Mouse (Mus musculus) layer of hippocampus, adult 11-12 months (tissue): ENCODE data around the gene Ctag2.

Source experiments
- DNase-seq: peaks from one replicate; pipeline ENCODE4 v3.0.0; 2022; ENCODE audit warnings: low spot score

Ctag2 gene

DNA sequence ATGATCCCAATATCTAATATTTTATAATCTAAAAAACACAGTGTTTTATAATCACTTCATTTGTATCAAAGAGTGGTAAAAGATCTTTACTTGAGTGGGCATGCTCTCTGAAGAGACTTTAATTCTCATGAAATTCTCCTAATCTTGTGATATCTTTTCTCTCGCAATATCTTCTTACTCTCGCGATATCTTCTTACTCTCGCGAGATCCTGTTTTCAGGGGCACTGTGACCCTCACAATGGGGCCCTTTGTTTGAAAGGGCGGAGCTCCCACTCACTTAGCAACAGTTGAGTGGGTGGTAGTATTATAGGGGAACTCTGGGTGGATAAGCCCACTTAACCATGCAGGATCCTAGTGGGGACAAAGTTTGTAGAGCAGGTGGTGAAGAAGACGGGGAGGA is at the start of gene Ctag2:
Gene Ctag2 (plus strand): TSS at position 301 of the 400 bp plus-strand sequence.
- no peak for DNase-seq
